Mouse (Mus musculus): ENCODE data around the gene Gas8. TPM values are rescaled to one million over a fixed set of nuclear protein-coding genes. Genes with fewer than 3 reads are reported as not detected.

The Gas8 gene
- polyA plus RNA-seq, 1 experiment from 2014 or later: 40.8 TPM

DNA sequence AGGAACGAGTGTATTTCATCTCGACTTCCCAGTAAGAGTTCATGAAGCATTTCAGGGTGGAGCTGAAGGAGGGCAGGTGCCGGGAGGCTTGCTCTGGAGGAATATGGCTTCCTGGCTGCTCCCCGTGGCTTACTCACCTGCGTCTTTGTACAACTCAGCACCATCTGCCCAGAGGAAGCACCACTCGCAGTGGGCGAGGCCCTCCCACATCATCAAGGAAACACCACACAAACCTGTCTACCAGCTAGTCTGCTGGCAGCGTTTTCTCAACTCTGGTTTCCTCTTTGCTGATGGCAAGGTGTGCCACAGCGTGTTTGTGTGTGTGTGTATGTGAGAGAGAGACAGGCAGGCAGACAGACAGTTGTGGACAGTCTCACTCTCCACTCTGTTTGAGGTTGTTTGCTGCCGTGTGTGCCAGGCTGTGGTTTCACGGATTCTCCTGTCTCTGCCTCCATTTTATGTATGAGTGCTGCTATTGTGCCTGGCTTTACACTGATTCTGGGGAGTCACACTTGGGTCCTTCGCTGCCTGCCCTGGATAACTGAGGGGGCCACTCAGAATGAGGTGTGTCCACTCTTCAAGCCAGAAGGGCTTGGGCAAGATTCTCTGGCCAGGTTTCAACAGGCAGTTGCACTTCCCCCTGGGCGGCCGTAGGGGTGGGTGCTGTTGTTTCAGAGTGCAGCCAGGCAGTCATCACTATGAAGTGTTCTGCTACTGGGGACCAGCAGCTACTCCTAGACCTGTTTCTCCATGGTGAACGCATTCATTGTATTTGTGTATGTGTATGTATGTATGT, 27.2 kb upstream of the Gas8 start:
- Histone ChIP-seq H3K36me3 (ENCODE audit: control insufficient read depth, insufficient read depth, low read length) (peaks cover 46% of the 10 kb centered on the region), H3K4me3 (ENCODE audit: low read depth, low read length) (no peak overlapping the region), H3K9ac (ENCODE audit: low read length) (no peak overlapping the region), H3K4me1 (ENCODE audit: control insufficient read depth, insufficient read depth, low read length) (no peaks in the 10 kb centered on the region), H3K9me3 (ENCODE audit: control insufficient read depth, low read length) (no peaks in the 10 kb centered on the region), H3K4me2 (ENCODE audit: low read depth, severe bottlenecking) (no peak overlapping the region), H3K27me3 (ENCODE audit: control insufficient read depth, insufficient read depth, low read length) (no peaks in the 10 kb centered on the region), H3K27ac (replicated peaks; ENCODE audit: low read depth, low read length) (no peak overlapping the region)
- WGBS: 93% methylated on average over 15 of the region's 15 CpGs
- DNase-seq (ENCODE audit: low spot score) (no peak), ATAC-seq (ENCODE audit: insufficient number of reproducible peaks, low FRiP score, low TSS enrichment, low read depth) (no peak)

DNA sequence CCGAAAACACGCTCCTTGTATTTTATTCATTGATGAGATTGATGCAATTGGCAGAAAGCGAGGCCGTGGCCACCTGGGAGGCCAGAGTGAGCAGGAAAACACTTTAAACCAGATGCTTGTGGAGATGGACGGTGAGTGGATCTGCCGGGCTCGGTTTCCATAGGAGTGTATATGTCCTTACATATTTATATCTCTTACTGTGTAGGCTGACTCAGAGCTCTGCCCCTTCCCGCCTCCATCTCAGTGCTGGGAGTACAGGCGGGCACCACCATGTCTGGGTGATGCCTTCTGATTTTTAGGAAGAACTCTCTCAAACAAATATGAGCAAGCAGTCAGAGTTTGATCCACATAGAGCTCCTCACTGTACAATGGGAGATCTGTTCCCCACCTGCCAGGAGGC, 25.7 kb upstream of the Gas8 start:
- H3K4me3 ChIP-seq (ENCODE audit: low read depth, low read length): no peak overlapping the region
- H3K9me3 ChIP-seq (ENCODE audit: control insufficient read depth, low read length): no peaks in the 10 kb centered on the region
- H3K4me2 ChIP-seq (ENCODE audit: low read depth, severe bottlenecking): no peak overlapping the region
- H3K36me3 ChIP-seq (ENCODE audit: control insufficient read depth, insufficient read depth, low read length): peaks cover 41% of the 10 kb centered on the region
- WGBS: 96% methylated on average over 9 of the region's 9 CpGs
- no peak overlapping the region for H3K9ac ChIP-seq (ENCODE audit: low read length)
- H3K4me1 ChIP-seq (ENCODE audit: control insufficient read depth, insufficient read depth, low read length): no peaks in the 10 kb centered on the region
- H3K27ac ChIP-seq (replicated peaks; ENCODE audit: low read depth, low read length): no peak overlapping the region
- no peak for DNase-seq (ENCODE audit: low spot score)
- ATAC-seq (ENCODE audit: insufficient number of reproducible peaks, low FRiP score, low TSS enrichment, low read depth): no peak
- no peaks in the 10 kb centered on the region for H3K27me3 ChIP-seq (ENCODE audit: control insufficient read depth, insufficient read depth, low read length)

DNA sequence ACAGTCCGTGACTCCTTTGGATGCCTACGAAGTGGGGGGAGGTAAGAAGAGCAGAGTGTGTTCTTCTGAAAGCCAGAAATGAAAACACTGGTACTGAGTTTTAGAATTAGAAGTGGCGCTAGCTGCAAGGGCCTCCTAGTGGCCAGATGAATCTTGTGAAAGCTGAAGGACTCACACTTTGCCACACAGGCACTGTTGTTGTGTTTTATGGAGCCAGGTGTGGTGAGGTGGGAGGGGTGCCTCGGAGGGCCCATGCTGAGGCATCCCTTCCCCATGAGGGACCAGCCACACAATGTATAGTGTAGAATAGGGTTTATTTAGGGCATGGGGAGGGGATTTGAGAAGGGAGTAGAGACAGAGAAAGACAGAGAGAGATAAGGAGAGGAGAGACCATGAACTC, 20.9 kb upstream of the Gas8 start:
- H3K9ac ChIP-seq (ENCODE audit: low read length): no peak overlapping the region

GRCm38 (mm10) chr8:123498963-123499362, 19.7 kb upstream of the Gas8 start:
- ATAC-seq (ENCODE audit: insufficient number of reproducible peaks, low FRiP score, low TSS enrichment, low read depth) (no peak), DNase-seq (ENCODE audit: low spot score) (no peak)
- Histone ChIP-seq H3K9me3 (ENCODE audit: control insufficient read depth, low read length) (no peaks in the 10 kb centered on the region), H3K4me1 (ENCODE audit: control insufficient read depth, insufficient read depth, low read length) (no peaks in the 10 kb centered on the region), H3K27ac (replicated peaks; ENCODE audit: low read depth, low read length) (no peak overlapping the region), H3K4me2 (ENCODE audit: low read depth, severe bottlenecking) (no peak overlapping the region), H3K27me3 (ENCODE audit: control insufficient read depth, insufficient read depth, low read length) (no peaks in the 10 kb centered on the region), H3K4me3 (ENCODE audit: low read depth, low read length) (no peak overlapping the region), H3K36me3 (ENCODE audit: control insufficient read depth, insufficient read depth, low read length) (peaks cover 32% of the 10 kb centered on the region), H3K9ac (ENCODE audit: low read length) (no peak overlapping the region)
- WGBS: 92% methylated on average over 11 of the region's 11 CpGs

More for the DNA sequence above, 20.9 kb upstream of the Gas8 start:
- Histone ChIP-seq H3K4me2 (ENCODE audit: low read depth, severe bottlenecking) (no peak overlapping the region), H3K4me1 (ENCODE audit: control insufficient read depth, insufficient read depth, low read length) (no peaks in the 10 kb centered on the region), H3K9me3 (ENCODE audit: control insufficient read depth, low read length) (no peaks in the 10 kb centered on the region), H3K27me3 (ENCODE audit: control insufficient read depth, insufficient read depth, low read length) (no peaks in the 10 kb centered on the region), H3K27ac (replicated peaks; ENCODE audit: low read depth, low read length) (no peak overlapping the region), H3K36me3 (ENCODE audit: control insufficient read depth, insufficient read depth, low read length) (peaks cover 33% of the 10 kb centered on the region), H3K4me3 (ENCODE audit: low read depth, low read length) (no peak overlapping the region)
- ATAC-seq (ENCODE audit: insufficient number of reproducible peaks, low FRiP score, low TSS enrichment, low read depth): no peak
- no peak for DNase-seq (ENCODE audit: low spot score)
- WGBS: 85% methylated on average over 4 of the region's 4 CpGs

DNA sequence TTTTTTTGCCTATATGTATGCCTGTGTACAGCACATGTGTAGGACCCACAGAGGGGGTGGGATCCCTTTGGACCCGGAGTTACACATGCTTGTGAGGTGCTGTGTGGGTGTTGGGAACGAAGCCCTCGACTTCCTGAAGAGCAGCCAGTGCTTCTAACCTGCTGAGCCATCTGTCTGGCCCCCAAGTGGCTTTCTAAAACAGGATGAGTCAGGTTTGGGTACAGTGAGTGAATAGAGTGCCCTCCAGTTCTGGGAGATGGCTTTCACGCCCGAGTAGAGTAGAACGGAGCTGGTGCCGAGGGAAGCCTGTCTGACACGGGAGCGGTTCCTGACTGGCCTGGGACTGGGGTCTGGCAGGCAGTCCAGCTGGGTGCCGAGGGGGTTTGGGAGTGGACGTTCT, 19.1 kb upstream of the Gas8 start:
- no peak overlapping the region for H3K9ac ChIP-seq (ENCODE audit: low read length)
- no peaks in the 10 kb centered on the region for H3K9me3 ChIP-seq (ENCODE audit: control insufficient read depth, low read length)
- ATAC-seq (ENCODE audit: insufficient number of reproducible peaks, low FRiP score, low TSS enrichment, low read depth) (no peak; the same call in 1 of the 2 replicates), DNase-seq (ENCODE audit: low spot score) (no peak)
- no peaks in the 10 kb centered on the region for H3K27me3 ChIP-seq (ENCODE audit: control insufficient read depth, insufficient read depth, low read length)
- WGBS: 95% methylated on average over 11 of the region's 11 CpGs
- H3K4me3 ChIP-seq (ENCODE audit: low read depth, low read length): no peak overlapping the region
- peaks cover 31% of the 10 kb centered on the region for H3K36me3 ChIP-seq (ENCODE audit: control insufficient read depth, insufficient read depth, low read length)
- no peak overlapping the region for H3K4me2 ChIP-seq (ENCODE audit: low read depth, severe bottlenecking)
- no peak overlapping the region for H3K27ac ChIP-seq (replicated peaks; ENCODE audit: low read depth, low read length)
- no peaks in the 10 kb centered on the region for H3K4me1 ChIP-seq (ENCODE audit: control insufficient read depth, insufficient read depth, low read length)

DNA sequence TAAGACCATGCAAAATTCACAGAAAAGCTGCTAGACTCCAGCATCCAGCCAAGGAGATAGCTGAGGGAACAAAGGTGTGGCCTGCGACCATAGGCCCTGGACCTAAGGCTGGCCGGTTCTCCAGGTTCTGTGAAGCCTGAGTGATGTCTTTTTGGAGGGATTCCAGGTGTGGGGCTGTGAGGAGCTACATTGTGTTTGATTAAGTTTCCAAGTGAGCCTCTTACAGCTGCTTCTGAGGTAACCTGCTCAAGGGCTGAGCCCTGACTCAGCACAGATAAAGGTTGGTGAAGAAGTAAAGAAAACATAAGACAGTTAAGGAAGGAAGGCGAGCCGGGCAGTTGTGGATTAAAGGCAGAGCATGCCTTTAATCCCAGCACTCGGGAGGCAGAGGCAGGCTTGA, 16.4 kb upstream of the Gas8 start:
- no peaks in the 10 kb centered on the region for H3K9me3 ChIP-seq (ENCODE audit: control insufficient read depth, low read length)
- H3K4me3 ChIP-seq (ENCODE audit: low read depth, low read length): no peak overlapping the region
- H3K4me1 ChIP-seq (ENCODE audit: control insufficient read depth, insufficient read depth, low read length): no peaks in the 10 kb centered on the region
- H3K27ac ChIP-seq (replicated peaks; ENCODE audit: low read depth, low read length): no peak overlapping the region
- no peaks in the 10 kb centered on the region for H3K27me3 ChIP-seq (ENCODE audit: control insufficient read depth, insufficient read depth, low read length)
- DNase-seq (ENCODE audit: low spot score): no peak
- WGBS: 96% methylated on average over 5 of the region's 5 CpGs
- H3K9ac ChIP-seq (ENCODE audit: low read length): no peak overlapping the region
- peaks cover 32% of the 10 kb centered on the region for H3K36me3 ChIP-seq (ENCODE audit: control insufficient read depth, insufficient read depth, low read length)
- no peak overlapping the region for H3K4me2 ChIP-seq (ENCODE audit: low read depth, severe bottlenecking)
- ATAC-seq (ENCODE audit: insufficient number of reproducible peaks, low FRiP score, low TSS enrichment, low read depth): no peak

GRCm38 (mm10) chr8:123503801-123504467, 14.7 kb upstream of the Gas8 start:
- H3K4me3 ChIP-seq (ENCODE audit: low read depth, low read length): no peak overlapping the region
- H3K9ac ChIP-seq (ENCODE audit: low read length): no peak overlapping the region
- 94% methylated on average over 6 of the region's 6 CpGs for whole genome bisulfite sequencing
- H3K27me3 ChIP-seq (ENCODE audit: control insufficient read depth, insufficient read depth, low read length): no peaks in the 10 kb centered on the region
- H3K27ac ChIP-seq (replicated peaks; ENCODE audit: low read depth, low read length): no peak overlapping the region
- no peaks in the 10 kb centered on the region for H3K4me1 ChIP-seq (ENCODE audit: control insufficient read depth, insufficient read depth, low read length)
- H3K9me3 ChIP-seq (ENCODE audit: control insufficient read depth, low read length): no peaks in the 10 kb centered on the region
- DNase-seq (ENCODE audit: low spot score) (no peak), ATAC-seq (ENCODE audit: insufficient number of reproducible peaks, low FRiP score, low TSS enrichment, low read depth) (no peak)
- H3K36me3 ChIP-seq (ENCODE audit: control insufficient read depth, insufficient read depth, low read length): peaks cover 32% of the 10 kb centered on the region
- H3K4me2 ChIP-seq (ENCODE audit: low read depth, severe bottlenecking): no peak overlapping the region

DNA sequence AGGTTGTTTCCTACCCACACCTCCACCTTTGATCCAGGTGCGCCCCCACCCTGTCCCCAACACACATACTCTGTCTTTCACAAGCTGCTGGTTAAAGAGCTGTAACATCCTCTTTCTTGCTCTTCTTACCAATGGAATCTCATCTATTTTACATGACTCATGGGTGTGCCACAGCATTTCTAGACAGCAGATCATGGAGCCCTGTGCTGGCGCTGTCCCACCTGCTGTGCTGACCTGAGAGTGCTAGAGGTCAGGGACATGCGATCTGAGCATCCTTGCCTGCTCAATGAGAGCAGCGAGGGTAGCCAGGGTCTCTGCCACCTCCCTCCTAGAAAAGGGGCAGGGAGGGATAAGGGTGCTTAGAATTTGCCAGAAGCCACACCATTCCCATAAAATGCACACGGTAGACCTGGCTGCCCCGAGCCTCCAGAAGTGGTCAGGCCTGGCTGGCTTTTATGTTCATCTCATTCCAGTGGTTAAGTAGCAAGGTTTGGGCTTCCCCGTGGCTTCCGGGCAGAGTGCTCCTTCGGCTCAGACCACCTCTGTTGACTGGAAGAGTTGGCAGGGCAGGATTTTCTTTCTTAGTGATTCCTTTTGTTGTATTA, 13.9 kb upstream of the Gas8 start:
- Histone ChIP-seq H3K4me2 (ENCODE audit: low read depth, severe bottlenecking) (no peak overlapping the region), H3K4me1 (ENCODE audit: control insufficient read depth, insufficient read depth, low read length) (no peaks in the 10 kb centered on the region), H3K27ac (replicated peaks; ENCODE audit: low read depth, low read length) (no peak overlapping the region), H3K27me3 (ENCODE audit: control insufficient read depth, insufficient read depth, low read length) (no peaks in the 10 kb centered on the region), H3K36me3 (ENCODE audit: control insufficient read depth, insufficient read depth, low read length) (peaks cover 29% of the 10 kb centered on the region), H3K9me3 (ENCODE audit: control insufficient read depth, low read length) (no peaks in the 10 kb centered on the region), H3K4me3 (ENCODE audit: low read depth, low read length) (no peak overlapping the region), H3K9ac (ENCODE audit: low read length) (no peak overlapping the region)
- ATAC-seq (ENCODE audit: insufficient number of reproducible peaks, low FRiP score, low TSS enrichment, low read depth) (no peak), DNase-seq (ENCODE audit: low spot score) (no peak)
- WGBS: 91% methylated on average over 9 of the region's 9 CpGs
